Mouse (Mus musculus): ENCODE measurements around the gene Hs6st1. TPM values are rescaled to one million over a fixed set of nuclear protein-coding genes. Genes with fewer than 3 reads are reported as not detected.

Hs6st1 gene
- polyA plus RNA-seq, 1 experiment from 2014 or later: 27.7 TPM

Small RNA genes lying within 50 kb of the gene (microRNA-seq; reads per million reads assigned to microRNA genes)
- gene Mir6897: 3.9 reads per million, percentile 9 among the genes with 10 or more reads in this experiment

Other genes starting within 250 kb of the Hs6st1 start
- 70.5 and 82.3 TPM in 2 replicates for gene Uggt1, start 176.3 kb downstream of the Hs6st1 start, polyA plus RNA-seq (2014; fragmentation: Nextera tagmentation; extraction: Ambion mirVana)
- 0.62 and 0.70 TPM in 2 replicates for gene Neurl3, start 206.3 kb downstream of the Hs6st1 start, polyA plus RNA-seq (2014; fragmentation: Nextera tagmentation; extraction: Ambion mirVana)
- 2.3 and 3.1 TPM in 2 replicates for gene Arid5a, start 239.3 kb downstream of the Hs6st1 start, polyA plus RNA-seq (2014; fragmentation: Nextera tagmentation; extraction: Ambion mirVana)

Measured in neural tube, embryonic 11.5 days (tissue).